Mouse (Mus musculus) midbrain, postnatal 0 days (tissue): ENCODE data around the gene 1810049J17Rik. TPM values are rescaled to one million over a fixed set of nuclear protein-coding genes. Genes with fewer than 3 reads are reported as not detected.

Experiments
- ATAC-seq: fragments of 200-750 bp; cut with Nextera tagmentation; 2 replicates; pipeline ENCODE4 v1.8.0; 2017; ENCODE audit warnings: moderate number of reproducible peaks, mild to moderate bottlenecking, moderate TSS enrichment, moderate library complexity; ENCODE audit not compliant: low FRiP score
- DNase-seq: peaks from one replicate; pipeline ENCODE4 v3.0.0-alpha.2; 2015; ENCODE audit warnings: low spot score
- H3K27ac ChIP-seq: fragments of 300-500 bp; sonication (generic); 2 replicates; pipeline ENCODE4 v1.5.1; 2014; ENCODE audit warnings: low read depth, mild to moderate bottlenecking, low read length, mixed read lengths
- H3K27me3 ChIP-seq: fragments of 300-500 bp; sonication (generic); 2 replicates; pipeline ENCODE4 v1.6.1; 2014; ENCODE audit warnings: low read length, control low read depth, mixed read lengths; ENCODE audit not compliant: insufficient read depth
- H3K36me3 ChIP-seq: fragments of 300-500 bp; sonication (generic); 2 replicates; pipeline ENCODE4 v1.6.1; 2014; ENCODE audit warnings: low read length, control low read depth, mixed read lengths; ENCODE audit not compliant: insufficient read depth
- H3K4me1 ChIP-seq: fragments of 300-500 bp; sonication (generic); 2 replicates; pipeline ENCODE4 v1.6.1; 2014; ENCODE audit warnings: mild to moderate bottlenecking, control low read depth, antibody characterized with exemption, low read length, mixed read lengths; ENCODE audit not compliant: insufficient read depth
- H3K4me2 ChIP-seq: fragments of 300-500 bp; sonication (generic); 2 replicates; pipeline ENCODE4 v1.6.1; 2014; ENCODE audit warnings: low read depth, mild to moderate bottlenecking, low read length, mixed read lengths; ENCODE audit not compliant: poor library complexity, severe bottlenecking
- H3K4me3 ChIP-seq: fragments of 300-500 bp; sonication (generic); 2 replicates; pipeline ENCODE4 v1.5.1; 2014; ENCODE audit warnings: low read depth, mild to moderate bottlenecking, low read length, moderate library complexity
- H3K9ac ChIP-seq: fragments of 300-500 bp; sonication (generic); replicated peaks from 2 replicates; pipeline ENCODE4 v1.6.1; 2014; ENCODE audit warnings: mild to moderate bottlenecking, low read length, moderate library complexity, mixed read lengths; ENCODE audit not compliant: poor library complexity, severe bottlenecking
- H3K9me3 ChIP-seq: fragments of 300-500 bp; sonication (generic); 2 replicates; pipeline ENCODE4 v1.6.1; 2016; ENCODE audit warnings: low read length, control low read depth
- CTCF ChIP-seq: IDR thresholded peaks from 2 replicates; pipeline ENCODE4 v1.5.1; 2016; ENCODE audit warnings: antibody characterized with exemption, mild to moderate bottlenecking
- WGBS: fragments of 180-500 bp; shearing (Covaris S2); extraction: QIAGEN DNeasy Blood & Tissue Kit; methylation state at CpG from one replicate; pipeline ENCODE4 v1.1.7; 2014; 5-methylcytosine and 5-hydroxymethylcytosine counted together
- polyA plus RNA-seq: library from polyadenylated mRNA; unstranded; fragments of >200 nt; fragmentation: Nextera tagmentation; extraction: Ambion mirVana; gene quantifications from 2 replicates; pipeline ENCODE4 v1.2.1, GENCODE M21; 2015
- total RNA-seq: library from RNA; depleted of rRNA; stranded (reverse); fragments of >200 nt; gene quantifications from 2 replicates; pipeline ENCODE4 v1.2.3, GENCODE M21; 2014

The 1810049J17Rik gene
- total and polyA plus RNA-seq, 2 experiments from 2014 or later, result 0.96 TPM; not detected in 1

GRCm38 (mm10) chr15:12341401-12341758 is 19.7 kb upstream of the 1810049J17Rik start:
- H3K4me3 ChIP-seq, result no peak overlapping the region
- no peaks in the 10 kb centered on the region for H3K9me3 ChIP-seq
- H3K36me3 ChIP-seq, result peaks cover 3% of the 10 kb centered on the region; the same call in 1 of the 2 replicates
- no peak for TF ChIP-seq CTCF
- DNase-seq (no peak), ATAC-seq (no peak)
- no peaks in the 10 kb centered on the region for H3K4me1 ChIP-seq
- H3K27me3 ChIP-seq, result no peaks in the 10 kb centered on the region
- H3K27ac ChIP-seq, result no peak overlapping the region
- H3K9ac ChIP-seq, result no peak overlapping the region
- no peak overlapping the region for H3K4me2 ChIP-seq
- WGBS, result 13% methylated on average over 4 of the region's 4 CpGs

GRCm38 (mm10) chr15:12340536-12341400 is 19.1 kb upstream of the 1810049J17Rik start:
- no peaks in the 10 kb centered on the region for H3K9me3 ChIP-seq
- no peak overlapping the region for H3K9ac ChIP-seq
- no peak for TF ChIP-seq CTCF
- no peaks in the 10 kb centered on the region for H3K27me3 ChIP-seq
- H3K4me1 ChIP-seq, result no peaks in the 10 kb centered on the region
- no peak overlapping the region for H3K27ac ChIP-seq
- H3K36me3 ChIP-seq, result peaks cover 3% of the 10 kb centered on the region; the same call in 1 of the 2 replicates
- no peak for ATAC-seq
- WGBS, result 33% methylated on average over 5 of the region's 5 CpGs
- H3K4me2 ChIP-seq, result no peak overlapping the region
- no peak overlapping the region for H3K4me3 ChIP-seq
- DNase-seq, result no peak

- H3K4me1 ChIP-seq, result no peaks in the 10 kb centered on the region
- DNase-seq (no peak), ATAC-seq (no peak)
- no peaks in the 10 kb centered on the region for H3K9me3 ChIP-seq
- 76% methylated on average over 3 of the region's 3 CpGs for WGBS
- no peak overlapping the region for H3K4me3 ChIP-seq
- H3K27me3 ChIP-seq, result no peaks in the 10 kb centered on the region
- no peak overlapping the region for H3K9ac ChIP-seq
- H3K4me2 ChIP-seq, result no peak overlapping the region
- H3K36me3 ChIP-seq, result no peaks in the 10 kb centered on the region
- no peak overlapping the region for H3K27ac ChIP-seq
- TF ChIP-seq CTCF, result no peak
Observed at GRCm38 (mm10) chr15:12337779-12338137, 16.1 kb upstream of the 1810049J17Rik start.

- DNase-seq, result no peak
- Histone ChIP-seq H3K9ac (no peak overlapping the region), H3K4me2 (no peak overlapping the region), H3K36me3 (no peaks in the 10 kb centered on the region), H3K27ac (no peak overlapping the region), H3K4me3 (no peak overlapping the region), H3K27me3 (no peaks in the 10 kb centered on the region), H3K4me1 (no peaks in the 10 kb centered on the region), H3K9me3 (no peaks in the 10 kb centered on the region)
- TF ChIP-seq CTCF, result no peak
- 92% methylated on average over 4 of the region's 4 CpGs for WGBS
- ATAC-seq, result no peak
Observed at GRCm38 (mm10) chr15:12337030-12337778, 15.5 kb upstream of the 1810049J17Rik start.

GRCm38 (mm10) chr15:12334381-12334780 is 12.7 kb upstream of the 1810049J17Rik start:
- no peak for DNase-seq
- 75% methylated on average over 4 of the region's 4 CpGs for WGBS

GRCm38 (mm10) chr15:12331300-12331699 is 9.6 kb upstream of the 1810049J17Rik start:
- no peaks in the 10 kb centered on the region for H3K36me3 ChIP-seq
- H3K9ac ChIP-seq, result no peak overlapping the region
- TF ChIP-seq CTCF, result no peak
- no peak overlapping the region for H3K4me2 ChIP-seq
- H3K27me3 ChIP-seq, result no peaks in the 10 kb centered on the region
- DNase-seq (no peak), ATAC-seq (no peak)
- H3K9me3 ChIP-seq, result no peaks in the 10 kb centered on the region
- 90% methylated on average over 1 of the region's 1 CpGs for WGBS
- H3K4me1 ChIP-seq, result peaks cover 4% of the 10 kb centered on the region; the same call in 1 of the 2 replicates
- H3K4me3 ChIP-seq, result no peak overlapping the region
- H3K27ac ChIP-seq, result no peak overlapping the region

More at GRCm38 (mm10) chr15:12334381-12334780, 12.7 kb upstream of the 1810049J17Rik start:
- H3K4me1 ChIP-seq, result peaks cover 4% of the 10 kb centered on the region; the same call in 1 of the 2 replicates
- H3K36me3 ChIP-seq, result no peaks in the 10 kb centered on the region
- no peak overlapping the region for H3K4me3 ChIP-seq
- no peak overlapping the region for H3K27ac ChIP-seq
- no peak overlapping the region for H3K9ac ChIP-seq
- TF ChIP-seq CTCF, result no peak
- ATAC-seq, result no peak
- no peak overlapping the region for H3K4me2 ChIP-seq
- H3K9me3 ChIP-seq, result no peaks in the 10 kb centered on the region
- no peaks in the 10 kb centered on the region for H3K27me3 ChIP-seq
